Mouse (Mus musculus) megakaryocyte-erythroid progenitor cell, adult 5-6 weeks (primary cell): ENCODE measurements at regions not wholly inside any gene's neighbourhood (a gene's known extent, or its start where the extent isn't known, plus 50 kb on each side); places are given as distances from the start of the nearest gene placed in this dataset.
"Not testable (repeated sequence)": the region's sequence is repeated elsewhere in the genome, so short reads cannot be mapped to it uniquely, and the experiment has no call there.

ENCODE experiments used
- ATAC-seq: replicated peaks from 2 replicates; pipeline ENCODE4 v1.8.0; 2016; ENCODE audit warnings: mild to moderate bottlenecking, inconsistent platforms; ENCODE audit not compliant: severe bottlenecking, poor library complexity, low FRiP score, low TSS enrichment

GRCm38 (mm10) chr9:41914611-41915010, 209.5 kb downstream of the Sorl1 start:
- no peak for ATAC-seq

- ATAC-seq: no peak
Measured at GRCm38 (mm10) chr9:41913911-41914310, 210.2 kb downstream of the Sorl1 start.

- no peak for ATAC-seq
Measured at GRCm38 (mm10) chr9:41912482-41912881, 211.6 kb downstream of the Sorl1 start.

GRCm38 (mm10) chr9:41900606-41900974, 223.5 kb downstream of the Sorl1 start:
- no peak for ATAC-seq

- no peak for ATAC-seq
Measured at GRCm38 (mm10) chr9:41899766-41900605, 224.1 kb downstream of the Sorl1 start.

GRCm38 (mm10) chr9:41895106-41895505, 229.0 kb downstream of the Sorl1 start:
- no peak for ATAC-seq

GRCm38 (mm10) chr9:41892841-41893240, 231.3 kb downstream of the Sorl1 start:
- ATAC-seq: no peak

GRCm38 (mm10) chr9:41891206-41891605, 232.9 kb downstream of the Sorl1 start:
- no peak for ATAC-seq

- ATAC-seq: no peak
Measured at GRCm38 (mm10) chr9:41890273-41891141, 233.6 kb downstream of the Sorl1 start.

GRCm38 (mm10) chr9:41889568-41890272, 234.4 kb downstream of the Sorl1 start:
- no peak for ATAC-seq

GRCm38 (mm10) chr9:41888616-41889150, 235.4 kb downstream of the Sorl1 start:
- no peak for ATAC-seq

- ATAC-seq: not testable (repeated sequence)
Measured at GRCm38 (mm10) chr9:41886456-41886855, 237.6 kb downstream of the Sorl1 start.

GRCm38 (mm10) chr9:41880457-41880856, 243.6 kb downstream of the Sorl1 start:
- ATAC-seq: no peak

- no peak for ATAC-seq
Measured at GRCm38 (mm10) chr9:41879080-41879479, 245.0 kb downstream of the Sorl1 start.

- ATAC-seq: no peak
Measured at GRCm38 (mm10) chr9:41861136-41861535, 263.0 kb downstream of the Sorl1 start.

GRCm38 (mm10) chr9:41860681-41861080, 263.4 kb downstream of the Sorl1 start:
- ATAC-seq: no peak

- no peak for ATAC-seq
Measured at GRCm38 (mm10) chr9:41859780-41860179, 264.3 kb downstream of the Sorl1 start.

- ATAC-seq: no peak
Measured at GRCm38 (mm10) chr9:41852099-41852498, 272.0 kb downstream of the Sorl1 start.

GRCm38 (mm10) chr9:41849628-41850326, 274.3 kb downstream of the Sorl1 start:
- no peak for ATAC-seq
